Mouse (Mus musculus) heart, adult 2 months (tissue): ENCODE results near the gene Dab2.

Source experiments
- CTCF ChIP-seq: fragments of 200-600 bp; IDR thresholded peaks from 2 replicates; pipeline ENCODE4 v1.8.1; 2022; ENCODE audit warnings: antibody characterized with exemption, mild to moderate bottlenecking, moderate library complexity
- EP300 ChIP-seq: fragments of 200-500 bp; IDR thresholded peaks from 2 replicates; pipeline ENCODE4 v1.6.1; 2011; ENCODE audit warnings: low read depth, low read length, control low read depth; ENCODE audit not compliant: insufficient read depth

GRCm38 (mm10) chr15:6435773-6436172, 136.2 kb downstream of the Dab2 start:
- peak; percentile 92 for TF ChIP-seq CTCF
- TF ChIP-seq EP300: no peak
